Mouse (Mus musculus): ENCODE results near the gene Olfr1053.
"Not testable (repeated sequence)": the region's sequence is repeated elsewhere in the genome, so short reads cannot be mapped to it uniquely, and the experiment has no call there.

Olfr1053 gene

DNA sequence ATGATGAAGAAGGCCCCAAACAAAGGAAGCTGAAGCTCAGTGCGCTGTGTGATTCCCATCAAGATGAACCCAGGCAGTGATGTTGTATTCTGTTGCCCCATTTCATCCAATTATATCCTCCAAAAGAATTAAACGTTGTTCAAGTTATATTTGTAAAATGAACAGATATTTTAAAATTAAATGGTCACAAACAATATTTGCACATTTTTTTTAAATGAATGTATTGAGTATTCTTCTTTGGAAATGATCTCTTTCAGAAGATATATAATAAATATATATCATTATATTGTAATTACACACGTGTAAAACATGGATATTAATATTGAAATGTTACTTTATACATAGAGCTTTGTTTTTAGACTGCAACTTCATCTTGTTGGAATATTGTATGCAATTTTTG is at the start of gene Olfr1053:
TSS of gene Olfr1053 (minus strand) at position 101 of the 400 bp plus-strand sequence.
- no peak for DNase-seq (ENCODE audit: low read depth, low spot score)

DNA sequence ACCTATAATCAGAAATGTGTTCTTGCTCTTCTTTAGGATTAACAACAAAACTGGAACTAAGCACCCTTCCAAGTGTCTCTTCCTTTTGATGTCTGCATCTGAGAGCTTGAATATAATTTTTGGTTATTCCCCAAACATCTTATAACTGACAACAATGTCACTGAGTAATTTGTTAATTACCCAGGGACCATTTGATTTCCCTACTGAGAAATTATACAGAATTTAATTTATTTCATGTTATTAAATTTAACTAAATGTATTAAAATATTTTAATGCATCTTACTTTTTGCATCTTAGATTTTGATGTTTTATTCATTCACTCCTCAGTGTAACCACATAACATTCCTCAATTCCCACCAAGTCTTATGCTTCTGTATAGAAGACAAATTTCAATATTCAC is 47.3 kb upstream of the Olfr1053 start, which contains the start of gene Olfr1056:
TSS of gene Olfr1056 (minus strand) at position 101 of the 400 bp plus-strand sequence.
- no peak for DNase-seq (ENCODE audit: low read depth, low spot score)

- DNase-seq (ENCODE audit: low read depth, low spot score): not testable (repeated sequence)
These were observed 36.7 kb upstream of the Olfr1053 start for GRCm38 (mm10) chr2:86351751-86352150.

GRCm38 (mm10) chr2:86350184-86350583 is 35.1 kb upstream of the Olfr1053 start, which contains the start of gene Olfr1055:
Olfr1055 (minus strand) TSS chr2:86350284.
- no peak for DNase-seq (ENCODE audit: low read depth, low spot score)

DNA sequence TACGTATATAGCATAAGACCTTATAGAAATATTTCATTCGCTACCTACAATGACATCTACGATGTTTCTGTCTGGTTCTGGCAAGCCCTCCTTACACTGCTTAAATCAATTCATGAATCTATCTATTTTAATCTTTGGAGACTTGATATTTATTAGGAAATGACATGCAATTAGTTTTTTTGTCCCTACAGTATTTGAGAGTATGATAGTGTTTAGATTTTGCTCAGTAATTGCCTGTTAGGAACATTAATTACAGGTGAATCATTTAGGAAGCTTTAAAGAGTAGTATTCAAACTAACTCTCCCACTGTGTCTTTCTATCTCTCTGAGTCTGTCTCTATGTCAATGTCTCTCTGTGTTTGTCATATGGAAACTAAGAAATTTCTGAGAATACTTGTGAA is 20.2 kb upstream of the Olfr1053 start, which contains the start of gene Olfr1054:
TSS of gene Olfr1054 (minus strand) at position 101 of the 400 bp plus-strand sequence.
- no peak for DNase-seq (ENCODE audit: low read depth, low spot score)

- no peak for DNase-seq (ENCODE audit: low read depth, low spot score)
These were observed 22.9 kb downstream of the Olfr1053 start, which contains the start of gene Olfr1052 for GRCm38 (mm10) chr2:86292155-86292554. Olfr1052 (plus strand) TSS chr2:86292455.

- DNase-seq (ENCODE audit: low read depth, low spot score): not testable (repeated sequence)
These were observed 36.1 kb downstream of the Olfr1053 start, which contains the start of gene Olfr1051 for GRCm38 (mm10) chr2:86278988-86279387. Olfr1051 (minus strand) TSS chr2:86279088.
